Mouse (Mus musculus) brown adipose tissue, adult 24 weeks (tissue): ENCODE measurements around the gene Ddx19b. TPM values are rescaled to one million over a fixed set of nuclear protein-coding genes. Genes with fewer than 3 reads are reported as not detected.
"Not testable (repeated sequence)": the region's sequence is repeated elsewhere in the genome, so short reads cannot be mapped to it uniquely, and the experiment has no call there.

ENCODE experiments used
- H3K27ac ChIP-seq: fragments of 200-500 bp; replicated peaks from 2 replicates; pipeline ENCODE4 v1.5.1; 2012; ENCODE audit warnings: low read depth, mild to moderate bottlenecking, low read length
- H3K4me1 ChIP-seq: fragments of 200-500 bp; 2 replicates; pipeline ENCODE4 v1.6.1; 2012; ENCODE audit warnings: low read length, mixed read lengths; ENCODE audit not compliant: control insufficient read depth, insufficient read depth, insufficient read length
- H3K4me3 ChIP-seq: fragments of 200-500 bp; 2 replicates; pipeline ENCODE4 v1.5.1; 2012; ENCODE audit warnings: low read depth, mild to moderate bottlenecking, low read length, moderate library complexity; ENCODE audit not compliant: insufficient read depth
- polyA plus RNA-seq: library from polyadenylated mRNA; stranded (reverse); fragments of >200 nt; gene quantifications from 2 replicates; pipeline ENCODE4 v1.2.4, GENCODE M21; 2012; ENCODE audit not compliant: missing spikeins, insufficient read depth, insufficient read length

Gene Ddx19b
- 2.8 and 3.7 TPM in 2 replicates for polyA plus RNA-seq

- H3K4me3 ChIP-seq, result no peak within 1 kb of the TSS
- H3K4me1 ChIP-seq, result no peaks in the 10 kb centered on the region
- no peak within 1 kb of the TSS for H3K27ac ChIP-seq
These were observed at the start of gene Ddx19b for GRCm38 (mm10) chr8:111031572-111031971. Ddx19b (minus strand) TSS chr8:111031751.

- Histone ChIP-seq H3K27ac (no peak overlapping the region), H3K4me3 (no peak overlapping the region), H3K4me1 (no peaks in the 10 kb centered on the region)
These were observed 48.3 kb upstream of the Ddx19b start for GRCm38 (mm10) chr8:111079861-111080271.

- Histone ChIP-seq H3K27ac (no peak overlapping the region), H3K4me3 (no peak overlapping the region), H3K4me1 (no peaks in the 10 kb centered on the region)
These were observed 47.9 kb upstream of the Ddx19b start for GRCm38 (mm10) chr8:111079461-111079860.

- Histone ChIP-seq H3K4me1 (no peaks in the 10 kb centered on the region), H3K27ac (no peak overlapping the region), H3K4me3 (no peak overlapping the region)
These were observed 44.4 kb upstream of the Ddx19b start for GRCm38 (mm10) chr8:111075926-111076325.

- H3K27ac ChIP-seq, H3K4me3 ChIP-seq, H3K4me1 ChIP-seq: not testable (repeated sequence)
These were observed 37.1 kb upstream of the Ddx19b start for GRCm38 (mm10) chr8:111068660-111069059.

- no peak overlapping the region for H3K4me3 ChIP-seq
- H3K27ac ChIP-seq, result no peak overlapping the region
- no peaks in the 10 kb centered on the region for H3K4me1 ChIP-seq
These were observed 35.9 kb upstream of the Ddx19b start for GRCm38 (mm10) chr8:111067439-111067838.

- no peak overlapping the region for H3K27ac ChIP-seq
- H3K4me3 ChIP-seq, result no peak overlapping the region
- no peaks in the 10 kb centered on the region for H3K4me1 ChIP-seq
These were observed 34.8 kb upstream of the Ddx19b start for GRCm38 (mm10) chr8:111066308-111066707.

- Histone ChIP-seq H3K4me3 (no peak overlapping the region), H3K27ac (no peak overlapping the region)
These were observed 31.3 kb upstream of the Ddx19b start for GRCm38 (mm10) chr8:111062893-111063292.

GRCm38 (mm10) chr8:111062072-111062757 lies 30.7 kb upstream of the Ddx19b start:
- 0 out of 2 replicates have a peak, but pooled peaks cover under 1% of the 10 kb centered on the region for H3K4me1 ChIP-seq
- H3K27ac ChIP-seq, result no peak overlapping the region

More at GRCm38 (mm10) chr8:111062893-111063292, 31.3 kb upstream of the Ddx19b start:
- H3K4me1 ChIP-seq, result no peaks in the 10 kb centered on the region

GRCm38 (mm10) chr8:111061688-111062071 lies 30.1 kb upstream of the Ddx19b start:
- Histone ChIP-seq H3K4me3 (peak overlapping the region; percentile 77), H3K4me1 (0 out of 2 replicates have a peak, but pooled peaks cover 3% of the 10 kb centered on the region), H3K27ac (no peak overlapping the region)

More at GRCm38 (mm10) chr8:111062072-111062757, 30.7 kb upstream of the Ddx19b start:
- peak overlapping the region; percentile 77 for H3K4me3 ChIP-seq

- Histone ChIP-seq H3K27ac (no peak overlapping the region), H3K4me3 (no peak overlapping the region), H3K4me1 (0 out of 2 replicates have a peak, but pooled peaks cover 3% of the 10 kb centered on the region)
These were observed 27.5 kb upstream of the Ddx19b start for GRCm38 (mm10) chr8:111058946-111059572.

GRCm38 (mm10) chr8:111056691-111057293 lies 25.2 kb upstream of the Ddx19b start:
- H3K4me1 ChIP-seq, result 0 out of 2 replicates have a peak, but pooled peaks cover 3% of the 10 kb centered on the region
- H3K4me3 ChIP-seq, result peak overlapping the region; percentile 96
- H3K27ac ChIP-seq, result no peak overlapping the region

- H3K4me1 ChIP-seq, result 0 out of 2 replicates have a peak, but pooled peaks cover 3% of the 10 kb centered on the region
- peak within 1 kb of the TSS; percentile 64; the same call in 1 of the 2 replicates for H3K27ac ChIP-seq
- H3K4me3 ChIP-seq, result peak within 1 kb of the TSS; percentile 96
These were observed 24.7 kb upstream of the Ddx19b start, which contains the start of gene Exosc6 for GRCm38 (mm10) chr8:111056158-111056663. Exosc6 (plus strand) TSS chr8:111056339.

- Histone ChIP-seq H3K4me3 (no peak overlapping the region), H3K27ac (no peak overlapping the region), H3K4me1 (0 out of 2 replicates have a peak, but pooled peaks cover 3% of the 10 kb centered on the region)
These were observed 24.1 kb upstream of the Ddx19b start for GRCm38 (mm10) chr8:111055661-111056060.

GRCm38 (mm10) chr8:111055031-111055634 lies 23.6 kb upstream of the Ddx19b start:
- no peak overlapping the region for H3K27ac ChIP-seq
- H3K4me1 ChIP-seq, result 0 out of 2 replicates have a peak, but pooled peaks cover 3% of the 10 kb centered on the region
- no peak overlapping the region for H3K4me3 ChIP-seq
